Mouse (Mus musculus) c-Kit-negative CD71-positive TER-119-positive erythroid progenitor cells, embryonic 14.5 days (primary cell): Measurements from ENCODE around the gene Elp1.

Source experiments
- DNase-seq: peaks from one replicate; pipeline ENCODE4 v3.0.0-alpha.2; 2013; ENCODE audit warnings: low read depth, low spot score

Elp1 gene

GRCm38 (mm10) chr4:56771065-56771464 lies 31.1 kb downstream of the Elp1 start:
- DNase-seq = no peak

GRCm38 (mm10) chr4:56768913-56769312 lies 33.2 kb downstream of the Elp1 start:
- DNase-seq = no peak

- DNase-seq = no peak
These were observed 34.3 kb downstream of the Elp1 start for GRCm38 (mm10) chr4:56767861-56768284.

- DNase-seq = no peak
These were observed 44.4 kb downstream of the Elp1 start for GRCm38 (mm10) chr4:56757693-56758092.

- no peak for DNase-seq
These were observed 45.0 kb downstream of the Elp1 start for GRCm38 (mm10) chr4:56756966-56757600.

- DNase-seq = no peak
These were observed 46.1 kb downstream of the Elp1 start for GRCm38 (mm10) chr4:56756021-56756420.

GRCm38 (mm10) chr4:56747456-56747855 lies 54.7 kb downstream of the Elp1 start:
- no peak for DNase-seq

GRCm38 (mm10) chr4:56746345-56746744 lies 55.8 kb downstream of the Elp1 start:
- no peak for DNase-seq

GRCm38 (mm10) chr4:56743363-56744195 lies 58.6 kb downstream of the Elp1 start, which contains the start of gene Actl7a:
Gene Actl7a, plus strand, starts transcription at chr4:56743413.
- no peak for DNase-seq

GRCm38 (mm10) chr4:56742698-56743097 lies 59.4 kb downstream of the Elp1 start:
- DNase-seq = no peak

GRCm38 (mm10) chr4:56741041-56741493 lies 61.1 kb downstream of the Elp1 start, which contains the start of gene Actl7b:
Gene Actl7b, minus strand, starts transcription at chr4:56741443.
- no peak for DNase-seq

- DNase-seq = no peak
These were observed 61.5 kb downstream of the Elp1 start for GRCm38 (mm10) chr4:56740611-56741010.

GRCm38 (mm10) chr4:56740020-56740485 lies 62.1 kb downstream of the Elp1 start, which contains the start of gene Gm26657:
Gene Gm26657, plus strand, starts transcription at chr4:56740070.
- no peak for DNase-seq

- DNase-seq = no peak
These were observed 76.3 kb downstream of the Elp1 start for GRCm38 (mm10) chr4:56725839-56726238.

GRCm38 (mm10) chr4:56723237-56723636 lies 78.9 kb downstream of the Elp1 start:
- no peak for DNase-seq

GRCm38 (mm10) chr4:56722346-56722745 lies 79.8 kb downstream of the Elp1 start:
- DNase-seq = no peak

GRCm38 (mm10) chr4:56721469-56721868 lies 80.7 kb downstream of the Elp1 start:
- DNase-seq = no peak

GRCm38 (mm10) chr4:56720403-56720802 lies 81.7 kb downstream of the Elp1 start:
- no peak for DNase-seq

- no peak for DNase-seq
These were observed 82.7 kb downstream of the Elp1 start for GRCm38 (mm10) chr4:56719456-56719855.

GRCm38 (mm10) chr4:56718573-56719442 lies 83.3 kb downstream of the Elp1 start:
- DNase-seq = no peak

GRCm38 (mm10) chr4:56717932-56718331 lies 84.2 kb downstream of the Elp1 start:
- DNase-seq = no peak

- no peak for DNase-seq
These were observed 85.3 kb downstream of the Elp1 start for GRCm38 (mm10) chr4:56716801-56717200.
